Mouse (Mus musculus): ENCODE results near the gene Sept7. TPM values are rescaled to one million over a fixed set of nuclear protein-coding genes. Genes with fewer than 3 reads are reported as not detected.

Gene Sept7
- total and polyA plus RNA-seq, 3 experiments: 66.7 to 254 (median 67.0) TPM

GRCm38 (mm10) chr9:25251174-25251573 lies 1.1 kb upstream of the Sept7 start:
- Histone ChIP-seq H3K4me3 (ENCODE audit: control insufficient read depth in 1 of 2, insufficient read depth in 1 of 2, low read depth in 2 of 2, low read length in 2 of 2) (peak overlapping the region; percentile 74 to 79), H3K36me3 (ENCODE audit: control insufficient read depth in 1 of 2, insufficient read depth in 2 of 2, low read length in 2 of 2) (peaks cover 0 to 29% of the 10 kb centered on the region in 2 experiments; a peak in 2 of 4 replicates), H3K9ac (ENCODE audit: control insufficient read depth, low read depth, low read length, poor library complexity, severe bottlenecking) (peak overlapping the region; percentile 92), H3K27ac (ENCODE audit: control insufficient read depth, low read depth, low read length) (peak overlapping the region; percentile 96), H3K4me1 (ENCODE audit: control insufficient read depth in 1 of 2, insufficient read depth in 2 of 2, low read length in 2 of 2) (peaks cover 0 to 9% of the 10 kb centered on the region in 2 experiments; a peak in 3 of 4 replicates), H3K79me2 (ENCODE audit: control insufficient read depth, insufficient read depth, low read length, poor library complexity) (peaks cover 32% of the 10 kb centered on the region), H3K27me3 (ENCODE audit: control insufficient read depth in 1 of 2, insufficient read depth in 2 of 2, low read length in 2 of 2) (no peaks in the 10 kb centered on the region), H3K9me3 (replicated peaks; ENCODE audit: insufficient read depth, low read length) (no peaks in the 10 kb centered on the region)
- DNase-seq (ENCODE audit: low read depth, low spot score): no peak
- TF ChIP-seq MAZ (IDR thresholded peaks at IDR 0.05; ENCODE audit: low read depth, low read length): no peak
- no peak for TF ChIP-seq MAFK (IDR thresholded peaks at IDR 0.05; ENCODE audit: borderline replicate concordance, low read depth, low read length)
- TF ChIP-seq MYC (IDR thresholded peaks at IDR 0.05; ENCODE audit: low read depth, low read length): 0 out of 2 replicates have a peak, but pooled peaks have one; percentile 43
- TF ChIP-seq ZNF384 (IDR thresholded peaks at IDR 0.05; ENCODE audit: low read depth, low read length): no peak
- no peak for TF ChIP-seq ETS1 (IDR thresholded peaks at IDR 0.05; ENCODE audit: low read depth, low read length)
- TF ChIP-seq ELF1 (IDR thresholded peaks at IDR 0.05; ENCODE audit: low read depth, low read length): peak; percentile 51; the same call in 1 of the 2 replicates

GRCm38 (mm10) chr9:25251611-25252282 lies 492 bp upstream of the Sept7 start:
- Histone ChIP-seq H3K36me3 (ENCODE audit: control insufficient read depth in 1 of 2, insufficient read depth in 2 of 2, low read length in 2 of 2) (peaks cover 0 to 31% of the 10 kb centered on the region in 2 experiments; a peak in 2 of 4 replicates), H3K4me1 (ENCODE audit: control insufficient read depth in 1 of 2, insufficient read depth in 2 of 2, low read length in 2 of 2) (peaks cover 0 to 11% of the 10 kb centered on the region in 2 experiments; a peak in 3 of 4 replicates), H3K79me2 (ENCODE audit: control insufficient read depth, insufficient read depth, low read length, poor library complexity) (peaks cover 34% of the 10 kb centered on the region), H3K9ac (ENCODE audit: control insufficient read depth, low read depth, low read length, poor library complexity, severe bottlenecking) (peak overlapping the region; percentile 92), H3K4me3 (ENCODE audit: control insufficient read depth in 1 of 2, insufficient read depth in 1 of 2, low read depth in 2 of 2, low read length in 2 of 2) (peak overlapping the region; percentile 74 to 79), H3K9me3 (replicated peaks; ENCODE audit: insufficient read depth, low read length) (no peaks in the 10 kb centered on the region), H3K27ac (ENCODE audit: control insufficient read depth, low read depth, low read length) (peak overlapping the region; percentile 96), H3K27me3 (ENCODE audit: control insufficient read depth in 1 of 2, insufficient read depth in 2 of 2, low read length in 2 of 2) (no peaks in the 10 kb centered on the region)
- peak; percentile 93 for DNase-seq (ENCODE audit: low read depth, low spot score)
- no peak for TF ChIP-seq ZC3H11A (IDR thresholded peaks at IDR 0.05; ENCODE audit: low read depth, low read length)
- TF ChIP-seq RCOR1 (IDR thresholded peaks at IDR 0.05; ENCODE audit: low read depth, low read length): no peak
- no peak for TF ChIP-seq ZKSCAN1 (IDR thresholded peaks at IDR 0.05; ENCODE audit: low read depth, low read length)
- TF ChIP-seq ZNF384 (IDR thresholded peaks at IDR 0.05; ENCODE audit: low read depth, low read length): no peak
- TF ChIP-seq USF1 (IDR thresholded peaks at IDR 0.05; ENCODE audit: low read depth, low read length): no peak
- TF ChIP-seq MYC (IDR thresholded peaks at IDR 0.05; ENCODE audit: low read depth, low read length): no peak
- TF ChIP-seq CHD2 (IDR thresholded peaks at IDR 0.05; ENCODE audit: low read length): no peak
- no peak for TF ChIP-seq MEF2A (IDR thresholded peaks at IDR 0.05; ENCODE audit: extremely low read depth, insufficient replicate concordance, low read depth, low read length, poor library complexity, severe bottlenecking)
- TF ChIP-seq GATA1 (IDR thresholded peaks at IDR 0.05; ENCODE audit: low read depth, low read length): no peak
- TF ChIP-seq NRF1 (IDR thresholded peaks at IDR 0.05; ENCODE audit: insufficient read depth, low read depth, low read length, poor library complexity, severe bottlenecking): peak; percentile 44; the same call in 1 of the 2 replicates
- peak; percentile 82 for TF ChIP-seq NELFE (IDR thresholded peaks at IDR 0.05; ENCODE audit: low read depth, low read length)
- TF ChIP-seq POLR2AphosphoS5 (IDR thresholded peaks at IDR 0.05; ENCODE audit: borderline replicate concordance, low read depth, low read length): no peak
- no peak for TF ChIP-seq MYB (IDR thresholded peaks at IDR 0.05; ENCODE audit: low read depth, low read length)
- TF ChIP-seq SIN3A (IDR thresholded peaks at IDR 0.05; ENCODE audit: low read length): peak; percentile 61
- TF ChIP-seq POLR2AphosphoS2 (IDR thresholded peaks at IDR 0.05; ENCODE audit: low read length): peak; percentile 66; the same call in 1 of the 2 replicates
- no peak for TF ChIP-seq UBTF (IDR thresholded peaks at IDR 0.05; ENCODE audit: borderline replicate concordance, insufficient read depth, low read depth, low read length)
- TF ChIP-seq GABPA (IDR thresholded peaks at IDR 0.05; ENCODE audit: low read depth, low read length): no peak
- TF ChIP-seq E2F4 (IDR thresholded peaks at IDR 0.05; ENCODE audit: borderline replicate concordance, low read depth, low read length): no peak
- no peak for TF ChIP-seq MAX (IDR thresholded peaks at IDR 0.05; ENCODE audit: low read length)
- TF ChIP-seq HCFC1 (IDR thresholded peaks at IDR 0.05; ENCODE audit: low read depth, low read length): peak; percentile 89; the same call in 1 of the 2 replicates
- no peak for TF ChIP-seq EP300 (IDR thresholded peaks at IDR 0.05; ENCODE audit: low read depth in 1 of 2, low read length in 2 of 2)
- TF ChIP-seq TCF12 (IDR thresholded peaks at IDR 0.05; ENCODE audit: low read depth, low read length): 0 out of 2 replicates have a peak, but pooled peaks have one; percentile 42
- TF ChIP-seq USF2 (IDR thresholded peaks at IDR 0.05; ENCODE audit: borderline replicate concordance in 1 of 2, insufficient read depth in 1 of 2, low read depth in 1 of 2, low read length in 2 of 2): no peak
- TF ChIP-seq CHD1 (IDR thresholded peaks at IDR 0.05; ENCODE audit: low read depth, low read length): no peak
- no peak for TF ChIP-seq JUND (IDR thresholded peaks at IDR 0.05; ENCODE audit: low read depth, low read length)

All from MEL (cell line).